Mouse (Mus musculus) splenic B cell, adult 2 months (primary cell): ENCODE results near the gene Sec14l2.

Source experiments
- DNase-seq: peaks from one replicate; pipeline ENCODE4 v3.0.0-alpha.2; 2011; ENCODE audit warnings: low read depth, low spot score
- H3K27me3 ChIP-seq: 2 replicates; pipeline ENCODE4 v1.6.1; 2012; ENCODE audit warnings: mild to moderate bottlenecking, low read length, moderate library complexity, mixed read lengths; ENCODE audit not compliant: control insufficient read depth, poor library complexity, insufficient read depth, severe bottlenecking
- H3K36me3 ChIP-seq: 2 replicates; pipeline ENCODE4 v1.6.1; 2012; ENCODE audit warnings: mild to moderate bottlenecking, low read length, moderate library complexity, mixed read lengths; ENCODE audit not compliant: control insufficient read depth, poor library complexity, insufficient read depth, severe bottlenecking

Sec14l2 gene

DNA sequence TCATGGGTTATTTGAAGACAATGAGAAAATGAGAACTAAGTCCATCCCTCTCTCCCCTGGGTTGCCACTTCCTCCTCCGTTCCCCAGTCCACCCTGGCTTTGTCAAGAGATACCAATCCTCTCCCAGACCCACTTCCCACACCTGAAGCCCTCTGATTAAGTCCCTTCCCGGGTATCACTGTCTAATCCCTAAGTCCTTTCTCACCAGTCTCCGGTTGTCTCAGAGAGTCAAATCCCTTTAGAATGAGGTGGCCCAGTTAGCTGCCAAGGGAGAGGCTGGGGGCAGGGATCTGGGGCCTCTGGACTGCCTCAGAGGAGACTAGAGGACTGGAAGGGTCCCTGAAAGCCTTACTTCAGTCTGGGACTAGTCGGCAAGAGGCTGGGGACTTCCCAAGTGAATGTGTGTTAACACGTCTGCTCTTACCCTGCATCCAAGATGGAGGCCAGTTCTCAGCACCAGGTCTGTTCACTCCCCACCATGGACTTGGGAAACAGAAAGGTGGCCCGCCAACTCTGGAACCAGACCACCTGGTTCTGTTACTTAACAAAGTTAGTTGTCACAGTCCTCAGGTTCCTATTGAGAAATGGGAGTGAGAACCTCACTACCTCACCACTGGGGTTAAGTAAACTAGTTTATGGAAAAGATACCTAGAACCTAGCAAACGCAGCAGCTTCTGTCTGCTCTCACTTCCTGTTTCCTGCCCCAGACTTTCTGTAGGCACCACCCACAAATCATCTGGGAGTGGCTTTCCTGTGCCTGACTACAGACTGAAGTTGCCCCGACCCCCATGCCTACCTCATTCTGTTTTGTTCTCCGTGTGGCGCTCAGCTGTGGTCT is at the start of gene Sec14l2:
Sec14l2 (minus strand) TSS at position 674 of the 838 bp plus-strand sequence.
- no peaks in the 10 kb centered on the region for H3K27me3 ChIP-seq
- DNase-seq = peak; percentile 70
- no peaks in the 10 kb centered on the region for H3K36me3 ChIP-seq

DNA sequence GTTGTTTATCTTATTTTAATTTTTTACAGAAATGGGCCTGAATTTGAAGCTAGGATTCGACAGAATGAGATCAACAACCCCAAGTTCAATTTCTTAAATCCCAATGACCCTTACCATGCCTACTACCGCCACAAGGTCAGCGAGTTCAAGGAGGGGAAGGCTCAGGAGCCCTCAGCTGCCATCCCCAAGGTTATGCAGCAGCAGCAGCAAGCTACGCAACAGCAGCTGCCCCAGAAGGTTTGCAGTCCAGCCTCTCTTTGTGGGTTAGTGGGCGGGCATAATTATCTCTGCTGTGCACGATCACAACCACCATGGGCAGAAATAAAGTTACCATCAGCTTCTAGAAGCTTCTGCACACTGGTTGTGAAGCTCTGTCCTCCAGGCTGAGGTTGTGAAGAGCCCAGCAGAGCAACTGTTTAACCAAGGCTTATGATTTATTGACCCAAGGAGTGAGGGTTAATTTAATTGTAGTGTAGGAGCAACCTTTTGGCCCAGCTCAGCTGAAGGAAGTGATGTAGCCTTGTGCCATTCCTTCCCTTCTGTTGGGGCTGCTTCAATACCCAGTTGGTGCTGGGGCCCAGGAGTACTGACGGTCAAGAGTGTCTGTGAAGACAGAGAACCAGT is 43.4 kb upstream of the Sec14l2 start:
- no peak for DNase-seq
- H3K36me3 ChIP-seq = peaks cover 17% of the 10 kb centered on the region
- H3K27me3 ChIP-seq = no peaks in the 10 kb centered on the region

DNA sequence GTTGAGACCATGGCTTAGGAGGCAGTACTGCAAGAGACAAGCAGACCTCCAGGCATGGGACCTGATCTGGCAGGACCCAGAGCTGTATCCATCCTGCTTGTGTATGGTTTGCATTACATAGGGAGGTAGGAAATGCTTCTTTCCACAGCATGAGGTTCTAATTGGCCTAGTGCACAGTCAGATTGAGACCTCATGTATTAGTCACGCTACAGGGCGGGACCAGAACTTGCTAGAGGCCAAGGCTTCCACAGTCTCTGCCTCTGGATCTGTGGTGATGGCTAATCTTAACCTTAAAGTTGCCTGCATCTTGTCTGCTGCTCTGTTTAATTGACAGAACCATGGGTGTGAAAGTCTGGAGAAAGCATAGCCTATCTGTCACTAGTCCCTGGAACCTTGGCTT is 41.5 kb upstream of the Sec14l2 start:
- Histone ChIP-seq H3K36me3 (peaks cover 12% of the 10 kb centered on the region), H3K27me3 (no peaks in the 10 kb centered on the region)
- no peak for DNase-seq

DNA sequence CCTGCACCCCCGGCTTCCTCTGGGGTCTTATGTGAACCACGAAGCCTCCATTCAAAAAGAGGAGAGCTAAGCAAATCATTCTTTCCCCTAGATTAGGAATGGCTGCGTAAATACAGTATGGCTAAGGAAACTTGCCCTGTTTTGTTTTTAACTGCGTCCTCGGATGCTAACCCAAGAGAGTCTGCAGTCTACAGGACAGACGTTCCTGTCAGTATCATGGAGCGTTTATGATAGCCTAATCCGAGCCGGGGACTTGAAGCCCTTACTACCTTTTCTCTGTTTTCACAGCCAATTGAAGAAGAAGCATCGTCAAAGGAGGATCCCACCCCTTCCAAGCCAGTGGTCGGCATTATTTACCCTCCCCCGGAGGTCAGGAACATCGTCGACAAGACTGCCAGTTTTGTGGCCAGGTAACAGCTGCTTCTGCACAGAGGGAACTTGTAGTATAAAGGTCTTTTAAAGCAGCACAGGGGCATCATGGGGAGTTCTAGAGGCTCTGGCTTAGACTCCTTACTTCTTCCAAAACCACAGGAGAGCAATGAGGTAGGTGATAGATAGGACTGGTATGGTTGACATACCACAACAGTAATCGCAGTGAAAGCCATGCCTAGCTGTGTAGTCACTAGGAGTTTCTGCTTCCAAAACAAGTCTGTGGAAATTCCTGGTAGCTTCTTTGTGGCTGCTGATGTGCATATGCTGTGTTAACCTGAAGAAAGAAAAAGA is 37.7 kb upstream of the Sec14l2 start:
- peak; percentile 6 for DNase-seq
- H3K27me3 ChIP-seq = no peaks in the 10 kb centered on the region
- H3K36me3 ChIP-seq = peaks cover 2% of the 10 kb centered on the region; the same call in 1 of the 2 replicates

DNA sequence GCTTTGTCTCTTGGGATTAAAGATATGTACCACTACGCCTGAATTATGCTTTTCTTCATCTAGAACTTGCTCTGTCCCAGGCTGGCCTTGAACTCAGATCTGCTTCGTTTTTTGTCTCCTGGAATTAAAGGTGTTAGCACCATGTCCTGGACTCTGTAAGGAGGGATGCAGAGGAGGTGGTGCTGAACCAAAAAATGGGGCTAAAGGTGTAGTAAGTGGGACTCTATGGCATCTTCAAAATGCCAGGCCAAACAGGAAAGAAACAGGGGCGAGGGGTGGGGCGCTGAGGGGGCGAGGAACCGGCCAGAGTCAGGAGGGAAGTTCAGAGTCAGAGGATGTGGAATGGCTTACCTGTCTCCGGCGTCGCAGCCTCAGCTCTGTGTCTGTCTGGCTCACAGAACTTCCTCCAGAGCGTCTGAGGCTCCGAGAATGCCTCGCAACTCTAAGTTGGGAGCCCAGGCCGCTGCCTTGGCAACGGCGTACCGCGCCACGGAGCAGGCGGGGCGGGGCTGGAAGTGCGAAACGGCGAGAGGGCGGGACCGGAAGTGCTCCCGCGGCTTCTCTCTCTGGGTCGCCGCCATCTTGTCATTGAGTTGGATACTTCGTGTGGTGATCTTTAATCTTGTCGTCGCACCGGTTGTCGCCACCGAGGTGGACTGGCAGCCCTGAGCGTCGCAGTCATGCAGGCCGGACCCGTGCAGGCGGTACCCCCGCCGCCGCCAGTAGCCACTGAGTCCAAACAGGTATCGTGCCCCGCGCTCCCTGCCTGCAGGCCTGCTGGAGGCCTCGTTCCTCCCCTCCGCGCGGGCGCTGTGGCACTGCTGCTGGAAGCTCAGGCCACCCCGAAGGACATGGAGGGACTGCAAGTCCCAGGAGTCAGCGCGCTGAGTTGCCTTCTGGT is 36.8 kb upstream of the Sec14l2 start, which contains the start of the genes Ccdc157 and Sf3a1:
Ccdc157 (minus strand) TSS at position 486 of the 901 bp plus-strand sequence.
Sf3a1 (plus strand) TSS at position 543 of the 901 bp plus-strand sequence.
- peak; percentile 94 for DNase-seq
- Histone ChIP-seq H3K27me3 (no peaks in the 10 kb centered on the region), H3K36me3 (peaks cover 2% of the 10 kb centered on the region; the same call in 1 of the 2 replicates)

DNA sequence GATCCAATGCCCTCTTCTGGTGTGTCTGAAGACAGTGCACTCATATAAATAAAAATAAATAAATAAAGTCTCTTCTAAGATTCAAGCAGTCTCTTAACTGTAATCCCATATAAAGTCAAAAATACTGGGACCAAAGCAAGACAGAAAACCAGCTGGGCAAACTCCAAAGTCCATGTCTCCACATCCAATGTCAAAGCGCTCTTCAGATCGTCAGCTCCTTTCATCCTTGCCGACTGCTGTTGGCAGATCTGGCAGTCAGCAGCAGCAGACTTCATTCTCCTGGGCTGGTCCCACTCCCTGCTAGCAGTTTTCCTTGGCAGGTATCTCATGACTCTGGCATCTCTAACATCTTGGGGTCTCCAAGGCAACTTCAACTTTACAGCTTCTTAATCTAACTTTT is 35.5 kb upstream of the Sec14l2 start:
- DNase-seq = no peak
- Histone ChIP-seq H3K27me3 (no peaks in the 10 kb centered on the region), H3K36me3 (0 out of 2 replicates have a peak, but pooled peaks cover 2% of the 10 kb centered on the region)

DNA sequence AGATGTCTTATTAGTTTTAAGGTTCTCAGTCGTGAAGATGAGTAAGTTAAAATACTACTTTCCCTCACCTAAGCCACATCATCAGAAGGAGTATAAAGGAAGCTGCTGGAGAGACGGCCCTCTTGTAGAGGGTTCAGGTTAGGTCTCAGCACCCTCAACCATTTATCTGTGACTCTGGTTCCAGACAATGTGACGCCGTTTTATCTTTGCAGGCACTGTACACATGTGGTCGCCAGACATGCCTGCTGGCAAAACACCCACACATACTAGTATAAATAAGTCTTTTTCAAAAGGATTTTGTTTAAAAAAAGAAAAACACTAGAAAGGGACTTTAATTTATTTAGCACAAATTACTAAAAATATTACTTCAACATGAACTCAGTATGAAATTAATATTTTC is 32.4 kb upstream of the Sec14l2 start:
- Histone ChIP-seq H3K36me3 (no peaks in the 10 kb centered on the region), H3K27me3 (no peaks in the 10 kb centered on the region)
- DNase-seq = no peak

DNA sequence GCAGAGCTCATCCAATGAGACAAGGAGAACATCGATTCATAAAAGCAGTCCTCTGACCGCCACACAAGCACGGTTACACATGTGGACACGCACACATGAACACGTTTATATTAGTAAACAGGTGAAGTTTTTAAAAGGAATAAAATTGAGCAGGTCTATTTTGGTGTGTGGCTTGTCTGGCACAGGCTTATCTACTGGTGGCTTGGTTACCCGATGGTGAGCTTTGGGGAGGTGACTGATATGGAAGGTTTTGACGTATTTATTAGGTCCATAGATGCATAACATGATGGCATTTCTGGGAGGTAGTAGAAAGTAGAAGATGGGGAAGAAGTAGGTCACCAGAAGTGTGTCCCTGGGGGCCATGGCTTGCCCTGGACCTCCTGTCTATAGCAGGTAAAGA is 30.5 kb upstream of the Sec14l2 start:
- H3K36me3 ChIP-seq = no peaks in the 10 kb centered on the region; the same call in 1 of the 2 replicates
- H3K27me3 ChIP-seq = no peaks in the 10 kb centered on the region
- no peak for DNase-seq

DNA sequence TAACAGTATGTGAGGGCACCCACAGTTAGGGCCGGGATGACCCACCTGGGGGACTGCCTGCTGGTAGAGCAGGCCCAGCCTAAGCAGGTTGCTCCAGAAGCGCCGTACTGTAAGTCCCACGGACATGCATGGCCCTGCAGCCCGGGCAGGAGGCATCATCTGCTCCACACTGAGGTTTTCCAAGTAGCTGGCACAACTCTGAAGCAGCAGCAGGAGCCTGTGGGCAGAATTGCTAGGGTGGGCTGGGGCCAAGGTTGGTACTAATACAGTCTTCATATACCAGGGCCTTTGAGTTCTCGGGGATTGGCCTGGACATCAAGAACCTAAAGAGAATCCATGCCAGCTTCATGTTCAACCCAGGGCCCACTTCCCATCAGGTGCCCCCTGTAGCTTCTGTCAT is 26.7 kb upstream of the Sec14l2 start:
- H3K27me3 ChIP-seq = no peaks in the 10 kb centered on the region
- DNase-seq = no peak
- peaks cover 2% of the 10 kb centered on the region; the same call in 1 of the 2 replicates for H3K36me3 ChIP-seq

DNA sequence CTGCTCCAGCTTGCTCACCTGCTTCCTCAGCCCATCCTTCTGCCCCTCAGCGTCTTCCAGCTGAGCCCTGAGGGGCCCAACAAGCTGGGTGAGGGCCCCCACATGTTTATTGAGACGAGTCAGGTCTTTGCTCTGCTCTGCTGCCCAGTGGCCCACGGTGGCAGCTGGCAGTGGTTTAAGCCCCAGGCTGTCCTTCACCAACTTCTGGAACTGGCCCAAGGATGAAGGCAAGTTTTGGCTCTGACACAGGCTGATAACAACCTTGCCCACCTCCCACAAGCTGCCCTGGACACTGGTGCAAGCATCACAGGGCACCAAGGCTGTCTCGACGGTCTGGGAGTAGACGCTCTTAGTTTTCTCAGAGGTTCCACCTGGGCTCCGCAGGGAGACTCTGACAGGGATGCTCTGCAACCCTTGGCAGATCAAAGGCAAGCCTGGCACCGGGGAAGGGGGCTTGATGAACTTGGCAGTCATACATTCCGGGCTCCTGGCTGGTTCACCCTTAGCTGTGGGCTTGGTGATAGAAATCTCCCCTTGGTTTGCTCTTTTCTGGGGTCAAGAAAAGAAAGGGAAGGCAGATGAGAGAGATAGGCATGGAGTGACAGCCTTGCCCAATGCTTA is 25.4 kb upstream of the Sec14l2 start:
- no peak for DNase-seq
- Histone ChIP-seq H3K36me3 (peaks cover 2% of the 10 kb centered on the region; the same call in 1 of the 2 replicates), H3K27me3 (no peaks in the 10 kb centered on the region)

DNA sequence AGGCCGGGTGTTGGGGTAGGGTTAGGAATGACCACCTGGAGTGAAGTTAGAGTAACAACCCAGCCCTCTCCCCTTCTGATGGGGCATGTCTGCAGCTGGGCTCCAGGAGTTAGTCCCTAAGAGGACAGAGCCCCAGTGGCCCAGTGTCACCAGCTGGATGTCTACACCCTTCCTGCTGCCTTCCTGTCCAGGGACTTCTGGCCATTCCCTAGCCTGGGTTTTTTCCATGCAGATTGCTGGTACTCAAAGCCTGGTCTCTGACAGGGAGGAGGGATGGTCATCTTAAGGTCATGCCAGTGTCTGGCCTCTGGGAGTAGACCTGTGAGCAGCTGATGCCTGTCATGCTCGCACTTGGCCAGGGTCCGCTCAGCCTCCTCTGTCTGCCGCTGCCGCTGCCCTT is 24.9 kb upstream of the Sec14l2 start:
- peaks cover 2% of the 10 kb centered on the region; the same call in 1 of the 2 replicates for H3K36me3 ChIP-seq
- DNase-seq = no peak
- H3K27me3 ChIP-seq = no peaks in the 10 kb centered on the region

DNA sequence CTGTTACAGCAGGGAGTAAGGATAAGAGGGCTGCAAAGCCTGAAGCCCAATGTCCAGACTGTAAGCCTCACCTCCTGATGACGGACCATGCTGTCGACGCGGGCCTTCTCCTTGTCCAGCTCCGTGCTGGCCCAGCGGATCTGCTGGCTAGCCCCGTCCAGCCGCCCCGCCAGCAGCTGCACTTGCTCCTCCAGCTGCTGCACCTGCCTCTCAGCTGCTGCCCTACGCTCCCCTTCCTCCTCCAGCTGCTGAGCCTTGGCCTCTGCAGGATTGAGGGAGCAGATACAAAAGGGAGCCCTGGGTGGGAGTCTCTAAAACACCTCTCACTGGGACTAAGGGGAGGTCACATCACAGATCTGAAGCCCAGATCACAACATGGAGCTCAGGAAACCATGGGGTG is 23.9 kb upstream of the Sec14l2 start:
- peaks cover 2% of the 10 kb centered on the region for H3K36me3 ChIP-seq
- DNase-seq = no peak
- H3K27me3 ChIP-seq = no peaks in the 10 kb centered on the region

DNA sequence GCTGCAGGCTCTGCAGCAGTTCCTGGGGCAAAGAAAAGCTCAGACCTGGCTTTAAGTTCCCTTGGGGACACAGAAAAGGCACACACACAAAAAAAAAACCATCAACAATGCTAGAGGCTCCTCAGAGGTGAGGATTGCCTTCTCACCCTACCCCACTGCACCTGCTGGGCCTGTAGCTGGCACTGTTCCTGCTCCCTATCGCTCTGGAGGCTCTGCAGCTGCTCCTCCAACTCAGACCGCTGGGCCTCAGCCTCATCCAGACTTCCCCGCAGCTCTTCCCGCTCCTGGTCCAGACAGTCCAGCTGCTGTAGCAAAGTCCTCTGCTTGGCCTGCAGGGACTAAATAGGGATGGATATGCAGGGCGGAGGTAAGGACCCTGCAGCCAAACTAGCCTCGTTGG is 23.2 kb upstream of the Sec14l2 start:
- Histone ChIP-seq H3K27me3 (no peaks in the 10 kb centered on the region), H3K36me3 (peaks cover 2% of the 10 kb centered on the region)
- no peak for DNase-seq
